Mouse (Mus musculus): Measurements from ENCODE around the gene Foxj2. TPM values are rescaled to one million over a fixed set of nuclear protein-coding genes. Genes with fewer than 3 reads are reported as not detected.
A peak's percentile ranks its signal among the peaks of the same experiment; 100 is the strongest.

Foxj2 gene
- polyA plus RNA-seq, 1 experiment from 2014 or later, result 6.7 TPM

DNA sequence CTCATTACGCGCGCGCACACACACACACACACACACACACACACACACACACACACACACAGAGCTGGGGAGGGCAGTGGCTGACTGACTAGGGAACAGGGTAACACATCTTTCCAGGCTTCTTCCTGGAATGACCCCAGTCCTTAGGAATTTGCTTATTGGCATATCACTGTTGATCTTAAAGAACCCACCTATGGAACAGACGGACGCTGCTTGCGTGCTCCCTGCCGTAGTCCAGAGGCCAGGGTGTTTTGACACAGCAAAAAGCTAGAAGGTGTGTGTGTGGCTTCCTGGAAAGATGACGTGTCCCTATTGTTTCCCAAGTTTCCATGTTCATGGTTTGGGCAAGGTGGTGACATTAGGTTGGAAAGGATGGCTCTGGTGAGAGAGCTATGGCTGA lies 5.5 kb downstream of the Foxj2 start:
- Histone ChIP-seq H3K4me3 (ENCODE audit: low read length) (no peak overlapping the region), H3K27ac (ENCODE audit: low read depth, low read length) (no peak overlapping the region), H3K27me3 (replicated peaks; ENCODE audit: control insufficient read depth, insufficient read depth, low read length) (no peaks in the 10 kb centered on the region), H3K36me3 (ENCODE audit: control insufficient read depth, insufficient read depth, low read length) (peaks cover 5% of the 10 kb centered on the region; the same call in 1 of the 2 replicates), H3K9ac (ENCODE audit: low read depth, low read length) (no peak overlapping the region), H3K9me3 (ENCODE audit: control insufficient read depth, low read length) (no peaks in the 10 kb centered on the region), H3K4me2 (ENCODE audit: low read length) (no peak overlapping the region; the same call in 1 of the 2 replicates), H3K4me1 (ENCODE audit: control insufficient read depth, insufficient read depth, low read depth, low read length) (peaks cover 30% of the 10 kb centered on the region)
- 94% methylated on average over 9 of the region's 9 CpGs for WGBS
- no peak for ATAC-seq

DNA sequence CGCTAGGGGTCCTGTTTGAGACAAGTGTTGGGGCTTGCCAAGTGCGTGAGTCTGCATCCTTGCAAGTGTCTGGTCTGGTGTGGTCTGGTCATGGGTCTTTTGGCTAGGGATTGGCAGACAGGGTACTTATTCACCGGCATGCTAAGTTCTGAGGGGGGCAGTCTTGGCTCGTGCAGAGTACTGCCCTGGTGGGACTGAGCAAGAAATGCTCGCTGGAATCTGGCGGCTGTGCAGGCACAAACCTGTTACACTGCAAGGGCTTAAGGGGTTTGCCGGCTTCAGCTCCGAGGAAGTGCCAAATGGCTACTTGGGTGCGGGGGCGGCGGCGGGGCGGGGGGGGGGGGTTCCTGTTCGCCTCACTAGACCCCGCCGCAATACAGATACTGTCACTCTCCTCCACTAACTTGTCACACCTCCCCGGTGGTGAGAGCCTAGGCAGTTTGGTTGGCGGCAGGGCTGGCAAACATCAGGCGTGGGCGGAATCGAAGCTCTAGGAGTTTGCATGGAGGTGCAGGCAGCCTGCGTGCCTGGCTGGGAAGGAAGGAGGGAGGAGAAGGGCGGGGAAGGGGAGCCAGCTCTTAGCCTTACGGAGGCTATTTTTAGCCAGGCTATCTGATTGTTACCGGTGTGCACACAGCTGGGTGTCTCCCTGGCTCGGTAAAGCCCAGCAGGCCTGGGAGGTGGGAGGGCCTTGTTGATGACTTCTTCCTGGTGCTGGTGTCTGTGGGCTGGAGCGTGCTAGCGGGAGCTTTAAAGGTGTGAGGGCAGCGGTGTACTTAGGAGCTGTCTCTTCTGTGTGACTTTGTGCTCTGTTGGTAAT lies 6.4 kb downstream of the Foxj2 start:
- 6% methylated on average over 27 of the region's 29 CpGs for WGBS
- peak overlapping the region; percentile 57 for H3K27ac ChIP-seq (ENCODE audit: low read depth, low read length)

DNA sequence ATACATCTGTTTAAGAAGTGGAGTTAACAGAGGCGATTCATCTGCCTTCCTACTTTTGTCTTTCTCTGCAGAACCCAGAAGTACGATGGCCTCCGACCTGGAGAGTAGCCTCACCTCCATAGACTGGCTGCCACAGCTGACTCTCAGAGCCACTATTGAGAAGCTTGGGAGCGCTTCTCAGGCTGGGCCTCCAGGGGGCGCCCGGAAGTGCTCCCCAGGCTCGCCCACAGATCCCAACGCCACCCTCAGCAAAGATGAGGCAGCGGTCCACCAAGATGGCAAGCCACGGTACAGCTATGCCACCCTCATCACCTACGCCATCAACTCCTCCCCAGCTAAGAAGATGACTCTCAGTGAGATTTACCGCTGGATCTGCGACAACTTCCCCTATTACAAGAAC lies 8.4 kb downstream of the Foxj2 start:
- H3K4me1 ChIP-seq (ENCODE audit: control insufficient read depth, insufficient read depth, low read depth, low read length), result peaks cover 14% of the 10 kb centered on the region
- H3K9me3 ChIP-seq (ENCODE audit: control insufficient read depth, low read length), result no peaks in the 10 kb centered on the region
- H3K9ac ChIP-seq (ENCODE audit: low read depth, low read length), result no peak overlapping the region
- H3K4me3 ChIP-seq (ENCODE audit: low read length), result no peak overlapping the region
- no peak overlapping the region for H3K27ac ChIP-seq (ENCODE audit: low read depth, low read length)
- peaks cover 11% of the 10 kb centered on the region; the same call in 1 of the 2 replicates for H3K36me3 ChIP-seq (ENCODE audit: control insufficient read depth, insufficient read depth, low read length)
- WGBS, result 43% methylated on average over 13 of the region's 13 CpGs
- H3K4me2 ChIP-seq (ENCODE audit: low read length), result no peak overlapping the region
- no peaks in the 10 kb centered on the region for H3K27me3 ChIP-seq (replicated peaks; ENCODE audit: control insufficient read depth, insufficient read depth, low read length)
- no peak for ATAC-seq

More for the DNA sequence above, 6.4 kb downstream of the Foxj2 start:
- no peaks in the 10 kb centered on the region for H3K27me3 ChIP-seq (replicated peaks; ENCODE audit: control insufficient read depth, insufficient read depth, low read length)
- H3K4me3 ChIP-seq (ENCODE audit: low read length), result peak overlapping the region; percentile 45
- H3K36me3 ChIP-seq (ENCODE audit: control insufficient read depth, insufficient read depth, low read length), result peaks cover 5% of the 10 kb centered on the region; the same call in 1 of the 2 replicates
- peaks cover 26% of the 10 kb centered on the region for H3K4me1 ChIP-seq (ENCODE audit: control insufficient read depth, insufficient read depth, low read depth, low read length)
- H3K9me3 ChIP-seq (ENCODE audit: control insufficient read depth, low read length), result no peaks in the 10 kb centered on the region
- peak overlapping the region; percentile 67 for H3K9ac ChIP-seq (ENCODE audit: low read depth, low read length)
- peak; percentile 80 for ATAC-seq
- H3K4me2 ChIP-seq (ENCODE audit: low read length), result peak overlapping the region; percentile 76

DNA sequence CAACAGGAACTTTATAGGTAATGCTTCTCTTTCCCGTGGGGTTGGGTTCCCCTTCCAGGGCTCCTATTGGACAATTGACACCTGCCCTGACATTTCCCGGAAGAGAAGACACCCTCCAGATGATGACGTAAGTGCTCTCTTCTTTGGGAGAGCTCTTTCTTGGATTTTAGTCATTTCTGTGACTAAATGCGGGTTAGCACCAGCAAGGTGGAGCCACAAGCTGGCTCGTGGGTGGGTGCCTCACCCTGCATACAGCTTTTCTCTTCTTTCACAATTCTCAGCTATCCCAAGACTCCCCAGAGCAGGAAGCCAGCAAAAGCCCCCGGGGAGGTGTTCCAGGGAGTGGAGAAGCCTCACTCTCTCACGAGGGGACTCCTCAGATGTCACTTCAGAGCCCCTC lies 13.2 kb downstream of the Foxj2 start:
- Histone ChIP-seq H3K4me3 (ENCODE audit: low read length) (no peak overlapping the region), H3K27ac (ENCODE audit: low read depth, low read length) (no peak overlapping the region), H3K27me3 (replicated peaks; ENCODE audit: control insufficient read depth, insufficient read depth, low read length) (no peaks in the 10 kb centered on the region), H3K9ac (ENCODE audit: low read depth, low read length) (no peak overlapping the region), H3K36me3 (ENCODE audit: control insufficient read depth, insufficient read depth, low read length) (peaks cover 39% of the 10 kb centered on the region), H3K4me2 (ENCODE audit: low read length) (no peak overlapping the region), H3K4me1 (ENCODE audit: control insufficient read depth, insufficient read depth, low read depth, low read length) (no peaks in the 10 kb centered on the region), H3K9me3 (ENCODE audit: control insufficient read depth, low read length) (peaks cover 5% of the 10 kb centered on the region)
- WGBS, result 89% methylated on average over 7 of the region's 7 CpGs
- ATAC-seq, result no peak

DNA sequence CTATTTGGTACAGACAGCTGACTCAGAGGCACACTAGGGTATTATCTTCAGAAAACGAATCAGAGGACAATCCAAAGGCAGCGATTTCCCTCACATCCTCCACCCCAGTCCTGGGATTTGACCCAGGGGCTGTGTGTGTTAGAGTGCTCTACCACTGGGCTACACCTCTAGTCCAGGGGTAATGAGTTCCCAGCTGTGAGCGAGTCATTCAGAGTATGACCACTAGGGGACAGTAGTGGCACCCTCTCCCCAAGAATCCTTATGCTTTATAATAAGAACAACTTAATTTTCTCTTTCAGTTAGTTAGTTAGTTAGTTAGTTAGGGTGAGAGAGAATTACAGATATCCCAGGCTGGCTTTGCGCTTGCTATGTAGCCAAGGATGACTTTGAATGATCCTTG lies 14.7 kb downstream of the Foxj2 start:
- no peak for ATAC-seq
- H3K4me1 ChIP-seq (ENCODE audit: control insufficient read depth, insufficient read depth, low read depth, low read length), result no peaks in the 10 kb centered on the region
- H3K4me3 ChIP-seq (ENCODE audit: low read length), result no peak overlapping the region
- no peak overlapping the region for H3K9ac ChIP-seq (ENCODE audit: low read depth, low read length)
- H3K9me3 ChIP-seq (ENCODE audit: control insufficient read depth, low read length), result peaks cover 5% of the 10 kb centered on the region
- peaks cover 53% of the 10 kb centered on the region for H3K36me3 ChIP-seq (ENCODE audit: control insufficient read depth, insufficient read depth, low read length)
- no peak overlapping the region for H3K27ac ChIP-seq (ENCODE audit: low read depth, low read length)
- H3K27me3 ChIP-seq (replicated peaks; ENCODE audit: control insufficient read depth, insufficient read depth, low read length), result no peaks in the 10 kb centered on the region
- 64% methylated on average over 4 of the region's 4 CpGs for WGBS
- H3K4me2 ChIP-seq (ENCODE audit: low read length), result no peak overlapping the region

DNA sequence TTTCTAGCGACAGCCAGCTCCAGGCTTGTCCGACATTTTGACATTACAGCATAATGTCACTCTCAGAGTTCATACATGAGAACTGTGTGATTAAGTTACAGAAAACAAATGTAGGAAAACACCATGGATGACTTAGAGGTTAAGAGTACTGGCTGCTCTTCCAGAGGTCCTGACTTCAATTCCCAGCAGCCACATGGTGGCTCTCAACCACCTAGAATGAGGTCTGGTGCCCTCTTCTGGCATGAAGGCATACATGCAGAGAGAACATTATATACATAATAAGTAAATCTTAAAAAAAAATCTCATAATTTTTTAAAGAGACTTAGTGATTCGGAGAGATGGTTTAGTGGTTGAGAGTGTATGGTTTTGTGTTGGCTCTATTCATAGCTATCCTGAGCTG lies 17.3 kb downstream of the Foxj2 start:
- peaks cover 5% of the 10 kb centered on the region for H3K9me3 ChIP-seq (ENCODE audit: control insufficient read depth, low read length)
- H3K36me3 ChIP-seq (ENCODE audit: control insufficient read depth, insufficient read depth, low read length), result peaks cover 63% of the 10 kb centered on the region
- no peak overlapping the region for H3K9ac ChIP-seq (ENCODE audit: low read depth, low read length)
- H3K4me3 ChIP-seq (ENCODE audit: low read length), result no peak overlapping the region
- no peak overlapping the region for H3K27ac ChIP-seq (ENCODE audit: low read depth, low read length)
- no peaks in the 10 kb centered on the region for H3K27me3 ChIP-seq (replicated peaks; ENCODE audit: control insufficient read depth, insufficient read depth, low read length)
- no peak for ATAC-seq
- WGBS, result 96% methylated on average over 3 of the region's 3 CpGs
- H3K4me2 ChIP-seq (ENCODE audit: low read length), result no peak overlapping the region
- no peaks in the 10 kb centered on the region for H3K4me1 ChIP-seq (ENCODE audit: control insufficient read depth, insufficient read depth, low read depth, low read length)

DNA sequence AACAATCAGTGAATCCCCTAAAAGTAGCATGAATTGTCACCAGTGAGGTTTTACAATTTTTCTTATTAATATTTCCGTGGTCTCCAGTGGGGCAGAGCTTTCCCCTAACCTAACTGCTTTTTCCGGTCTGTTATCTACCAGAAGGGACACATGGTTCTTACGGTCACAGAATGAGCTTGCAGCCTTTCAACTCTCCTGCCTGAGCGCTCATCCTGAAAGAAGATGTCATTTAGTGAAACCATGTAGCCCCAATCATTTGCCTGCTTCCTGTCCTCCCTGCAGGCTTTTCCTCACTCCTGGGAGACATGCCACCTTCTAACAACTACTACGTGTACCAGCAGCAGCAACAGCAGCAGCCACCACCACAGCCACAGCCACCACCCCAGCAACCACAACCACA lies 17.8 kb downstream of the Foxj2 start:
- peaks cover 61% of the 10 kb centered on the region for H3K36me3 ChIP-seq (ENCODE audit: control insufficient read depth, insufficient read depth, low read length)
- WGBS, result 80% methylated on average over 5 of the region's 5 CpGs
- no peak overlapping the region for H3K4me2 ChIP-seq (ENCODE audit: low read length)
- no peaks in the 10 kb centered on the region for H3K4me1 ChIP-seq (ENCODE audit: control insufficient read depth, insufficient read depth, low read depth, low read length)
- H3K9ac ChIP-seq (ENCODE audit: low read depth, low read length), result no peak overlapping the region
- H3K27me3 ChIP-seq (replicated peaks; ENCODE audit: control insufficient read depth, insufficient read depth, low read length), result no peaks in the 10 kb centered on the region
- H3K4me3 ChIP-seq (ENCODE audit: low read length), result no peak overlapping the region
- no peak for ATAC-seq
- peaks cover 5% of the 10 kb centered on the region for H3K9me3 ChIP-seq (ENCODE audit: control insufficient read depth, low read length)
- no peak overlapping the region for H3K27ac ChIP-seq (ENCODE audit: low read depth, low read length)

DNA sequence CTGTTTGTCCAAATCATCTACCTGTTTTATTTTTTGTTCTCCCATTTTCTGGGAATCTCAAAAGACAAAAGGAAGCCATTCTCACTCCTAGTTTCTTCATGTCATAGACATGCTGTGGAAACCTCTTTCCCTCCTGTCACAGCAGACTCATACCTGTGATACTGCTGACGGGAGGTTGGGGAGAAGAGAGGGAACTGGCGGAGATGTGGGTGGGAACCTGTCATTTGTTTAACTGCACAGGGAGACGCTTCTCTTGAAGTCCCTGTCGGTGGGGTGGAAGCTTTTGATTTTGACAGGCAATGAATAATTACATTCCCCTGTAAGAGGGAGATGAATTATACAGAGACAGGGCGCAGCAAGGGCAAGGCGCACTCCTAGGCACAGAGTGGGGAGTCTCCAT lies 24.0 kb downstream of the Foxj2 start:
- Histone ChIP-seq H3K36me3 (ENCODE audit: control insufficient read depth, insufficient read depth, low read length) (peaks cover 44% of the 10 kb centered on the region), H3K27ac (ENCODE audit: low read depth, low read length) (no peak overlapping the region), H3K4me2 (ENCODE audit: low read length) (no peak overlapping the region), H3K9me3 (ENCODE audit: control insufficient read depth, low read length) (no peaks in the 10 kb centered on the region), H3K27me3 (replicated peaks; ENCODE audit: control insufficient read depth, insufficient read depth, low read length) (no peaks in the 10 kb centered on the region), H3K4me3 (ENCODE audit: low read length) (no peak overlapping the region), H3K4me1 (ENCODE audit: control insufficient read depth, insufficient read depth, low read depth, low read length) (no peaks in the 10 kb centered on the region), H3K9ac (ENCODE audit: low read depth, low read length) (no peak overlapping the region)
- WGBS, result 67% methylated on average over 6 of the region's 6 CpGs
- no peak for ATAC-seq

DNA sequence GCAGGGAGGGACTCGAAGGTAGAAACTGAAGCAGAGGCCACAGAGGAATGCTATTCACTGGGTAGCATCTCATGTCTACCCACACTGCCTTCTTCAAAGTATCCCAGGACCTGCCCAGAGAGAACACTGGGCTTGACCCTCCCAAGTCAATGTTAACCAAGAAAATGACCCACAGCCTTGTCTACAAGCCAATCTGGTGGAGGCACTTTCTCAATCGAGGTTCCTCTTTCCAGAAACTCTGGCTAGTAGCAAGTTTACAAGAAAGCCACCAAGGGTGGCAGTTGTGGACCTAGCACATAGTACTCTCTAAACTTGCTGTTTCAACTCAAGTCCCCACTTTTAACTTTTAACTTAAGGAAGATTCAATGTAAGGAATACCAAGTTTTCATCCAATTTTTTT lies 33.0 kb downstream of the Foxj2 start:
- 87% methylated on average over 2 of the region's 2 CpGs for WGBS
- no peak overlapping the region for H3K4me2 ChIP-seq (ENCODE audit: low read length)
- H3K9me3 ChIP-seq (ENCODE audit: control insufficient read depth, low read length), result no peaks in the 10 kb centered on the region
- H3K9ac ChIP-seq (ENCODE audit: low read depth, low read length), result no peak overlapping the region
- no peaks in the 10 kb centered on the region for H3K4me1 ChIP-seq (ENCODE audit: control insufficient read depth, insufficient read depth, low read depth, low read length)
- ATAC-seq, result no peak
- no peak overlapping the region for H3K27ac ChIP-seq (ENCODE audit: low read depth, low read length)
- H3K36me3 ChIP-seq (ENCODE audit: control insufficient read depth, insufficient read depth, low read length), result no peaks in the 10 kb centered on the region
- no peaks in the 10 kb centered on the region for H3K27me3 ChIP-seq (replicated peaks; ENCODE audit: control insufficient read depth, insufficient read depth, low read length)
- H3K4me3 ChIP-seq (ENCODE audit: low read length), result no peak overlapping the region
